Mouse (Mus musculus) brain, embryonic 14.5 days (tissue): ENCODE data around the gene Dennd1a.

ENCODE experiments used
- CTCF ChIP-seq: fragments of 200-500 bp; IDR thresholded peaks from 2 replicates; pipeline ENCODE4 v1.5.1; 2012; ENCODE audit warnings: inconsistent platforms, mild to moderate bottlenecking, moderate library complexity, borderline replicate concordance; ENCODE audit not compliant: insufficient read depth, insufficient read length; ENCODE audit errors: extremely low read depth
- POLR2A ChIP-seq: fragments of 200-500 bp; IDR thresholded peaks from 2 replicates; pipeline ENCODE4 v1.6.1; 2012; ENCODE audit warnings: mild to moderate bottlenecking, inconsistent platforms, borderline replicate concordance; ENCODE audit not compliant: poor library complexity, insufficient read depth, insufficient read length, severe bottlenecking; ENCODE audit errors: extremely low read depth

GRCm38 (mm10) chr2:38183881-38184280, 103.3 kb downstream of the Dennd1a start:
- TF ChIP-seq CTCF: no peak
- TF ChIP-seq POLR2A: no peak
